Mouse (Mus musculus) hindbrain, embryonic 13.5 days (tissue): ENCODE data around the gene Fbxl2. TPM values are rescaled to one million over a fixed set of nuclear protein-coding genes. Genes with fewer than 3 reads are reported as not detected.
A peak's percentile ranks its signal among the peaks of the same experiment; 100 is the strongest.

Source experiments
- ATAC-seq: fragments of 200-750 bp; cut with Nextera tagmentation; 2 replicates; pipeline ENCODE4 v1.8.0; 2017; ENCODE audit warnings: moderate TSS enrichment; ENCODE audit not compliant: low FRiP score
- H3K27ac ChIP-seq: fragments of 300-500 bp; sonication (generic); 2 replicates; pipeline ENCODE4 v1.5.1; 2015; ENCODE audit warnings: inconsistent platforms, mild to moderate bottlenecking, moderate library complexity
- H3K27me3 ChIP-seq: fragments of 300-500 bp; sonication (generic); 2 replicates; pipeline ENCODE4 v1.6.1; 2015; ENCODE audit warnings: mild to moderate bottlenecking, inconsistent platforms
- H3K36me3 ChIP-seq: fragments of 300-500 bp; sonication (generic); 2 replicates; pipeline ENCODE4 v1.6.1; 2015; ENCODE audit warnings: mild to moderate bottlenecking, inconsistent platforms
- H3K4me1 ChIP-seq: fragments of 300-500 bp; sonication (generic); replicated peaks from 2 replicates; pipeline ENCODE4 v1.6.1; 2015; ENCODE audit warnings: inconsistent platforms
- H3K4me2 ChIP-seq: fragments of 300-500 bp; sonication (generic); 2 replicates; pipeline ENCODE4 v1.6.1; 2015; ENCODE audit warnings: inconsistent platforms, mild to moderate bottlenecking, moderate library complexity
- H3K4me3 ChIP-seq: fragments of 300-500 bp; sonication (generic); 2 replicates; pipeline ENCODE4 v1.5.1; 2015; ENCODE audit warnings: mild to moderate bottlenecking, inconsistent platforms
- H3K9ac ChIP-seq: fragments of 300-500 bp; sonication (generic); 2 replicates; pipeline ENCODE4 v1.6.1; 2015; ENCODE audit warnings: mild to moderate bottlenecking, inconsistent platforms
- H3K9me3 ChIP-seq: fragments of 300-500 bp; sonication (generic); 2 replicates; pipeline ENCODE4 v1.6.1; 2016; ENCODE audit warnings: inconsistent platforms
- WGBS: fragments of 180-500 bp; shearing (Covaris S2); methylation state at CpG from one replicate; pipeline ENCODE4 v1.1.7; 2015; 5-methylcytosine and 5-hydroxymethylcytosine counted together
- polyA plus RNA-seq: library from polyadenylated mRNA; unstranded; fragments of >200 nt; fragmentation: Nextera tagmentation; extraction: Ambion mirVana; gene quantifications from 2 replicates; pipeline ENCODE4 v1.2.1, GENCODE M21; 2015

Gene Fbxl2
- polyA plus RNA-seq, 1 experiment from 2014 or later: 22.2 TPM

- no peaks in the 10 kb centered on the region for H3K9me3 ChIP-seq
- no peaks in the 10 kb centered on the region for H3K4me1 ChIP-seq
- ATAC-seq: no peak
- H3K27me3 ChIP-seq: no peaks in the 10 kb centered on the region
- no peak overlapping the region for H3K4me2 ChIP-seq
- no peak overlapping the region for H3K9ac ChIP-seq
- WGBS: 91% methylated on average over 4 of the region's 4 CpGs
- H3K4me3 ChIP-seq: no peak overlapping the region
- no peak overlapping the region for H3K27ac ChIP-seq
- H3K36me3 ChIP-seq: peaks cover 22% of the 10 kb centered on the region
Measured at GRCm38 (mm10) chr9:114015724-114016123, 30.3 kb downstream of the Fbxl2 start.

- no peaks in the 10 kb centered on the region for H3K9me3 ChIP-seq
- no peak overlapping the region for H3K9ac ChIP-seq
- H3K4me3 ChIP-seq: no peak overlapping the region
- H3K27me3 ChIP-seq: no peaks in the 10 kb centered on the region
- no peak overlapping the region for H3K4me2 ChIP-seq
- H3K4me1 ChIP-seq: 0 out of 2 replicates have a peak, but pooled peaks cover 4% of the 10 kb centered on the region
- no peak overlapping the region for H3K27ac ChIP-seq
- peaks cover 22% of the 10 kb centered on the region for H3K36me3 ChIP-seq
- no peak for ATAC-seq
- WGBS: 70% methylated on average over 1 of the region's 1 CpGs
Measured at GRCm38 (mm10) chr9:114014034-114014433, 32.0 kb downstream of the Fbxl2 start.

GRCm38 (mm10) chr9:114011203-114011602 lies 34.8 kb downstream of the Fbxl2 start:
- Histone ChIP-seq H3K9me3 (no peaks in the 10 kb centered on the region), H3K27me3 (no peaks in the 10 kb centered on the region), H3K4me1 (0 out of 2 replicates have a peak, but pooled peaks cover 6% of the 10 kb centered on the region), H3K27ac (no peak overlapping the region), H3K36me3 (peaks cover 17% of the 10 kb centered on the region), H3K9ac (no peak overlapping the region), H3K4me2 (no peak overlapping the region), H3K4me3 (no peak overlapping the region)
- no peak for ATAC-seq
- 74% methylated on average over 18 of the region's 18 CpGs for whole genome bisulfite sequencing

GRCm38 (mm10) chr9:114009526-114009925 lies 36.5 kb downstream of the Fbxl2 start:
- ATAC-seq: no peak
- H3K4me1 ChIP-seq: 0 out of 2 replicates have a peak, but pooled peaks cover 6% of the 10 kb centered on the region
- no peak overlapping the region for H3K4me3 ChIP-seq
- H3K27ac ChIP-seq: no peak overlapping the region
- H3K9ac ChIP-seq: no peak overlapping the region
- no peaks in the 10 kb centered on the region for H3K27me3 ChIP-seq
- H3K36me3 ChIP-seq: peaks cover 9% of the 10 kb centered on the region; the same call in 1 of the 2 replicates
- WGBS: 37% methylated on average over 5 of the region's 5 CpGs
- no peaks in the 10 kb centered on the region for H3K9me3 ChIP-seq
- H3K4me2 ChIP-seq: no peak overlapping the region

- H3K27ac ChIP-seq: no peak overlapping the region; the same call in 1 of the 2 replicates
- 0 out of 2 replicates have a peak, but pooled peaks cover 6% of the 10 kb centered on the region for H3K4me1 ChIP-seq
- no peak overlapping the region for H3K4me2 ChIP-seq
- H3K27me3 ChIP-seq: no peaks in the 10 kb centered on the region
- WGBS: 93% methylated on average over 9 of the region's 9 CpGs
- no peaks in the 10 kb centered on the region for H3K9me3 ChIP-seq
- peaks cover 10% of the 10 kb centered on the region for H3K36me3 ChIP-seq
- H3K4me3 ChIP-seq: no peak overlapping the region
- no peak for ATAC-seq
- no peak overlapping the region for H3K9ac ChIP-seq
Measured at GRCm38 (mm10) chr9:114007850-114008350, 38.1 kb downstream of the Fbxl2 start.

DNA sequence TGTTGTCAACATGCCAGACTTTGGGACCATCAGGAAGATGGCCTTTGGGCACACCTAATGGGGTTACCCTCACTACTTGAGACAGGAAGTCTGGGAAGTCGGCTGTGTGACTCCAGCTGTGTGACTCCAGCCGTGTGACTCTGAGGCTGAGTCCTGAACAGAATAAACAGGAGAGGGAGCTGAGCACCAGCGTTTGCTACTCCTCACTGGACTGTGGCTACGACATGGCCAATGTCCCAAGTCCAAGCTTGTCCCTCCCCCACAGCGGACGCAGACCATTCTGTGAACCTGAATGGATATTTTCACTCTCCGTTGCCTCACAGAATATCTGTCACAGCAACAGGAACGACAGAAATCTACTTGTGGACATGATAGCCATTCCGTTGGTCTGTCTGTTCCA lies 39.2 kb downstream of the Fbxl2 start:
- ATAC-seq: no peak
- WGBS: 76% methylated on average over 9 of the region's 9 CpGs

DNA sequence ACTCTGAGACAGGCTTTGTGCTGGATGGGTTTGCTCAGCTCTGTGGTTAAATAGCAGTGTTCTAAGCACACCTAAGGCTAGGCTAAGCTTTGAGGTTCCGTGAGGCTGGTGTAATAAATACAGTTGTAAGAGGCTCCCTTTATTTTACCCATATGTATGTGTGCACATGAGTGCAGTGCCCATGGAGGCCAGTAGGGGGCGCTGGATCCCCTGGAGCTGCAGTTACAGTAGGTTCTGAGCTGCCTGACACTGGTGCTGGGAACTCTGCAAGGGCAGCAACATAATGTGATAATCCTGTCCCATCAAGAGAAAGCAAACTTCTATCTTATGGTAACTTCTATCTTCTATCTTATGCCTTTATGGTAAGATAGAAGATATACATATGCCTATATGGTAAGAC lies 47.7 kb downstream of the Fbxl2 start:
- no peak for ATAC-seq
- H3K27me3 ChIP-seq: no peaks in the 10 kb centered on the region
- H3K4me3 ChIP-seq: no peak overlapping the region
- 74% methylated on average over 2 of the region's 2 CpGs for WGBS
- H3K9me3 ChIP-seq: peaks cover 3% of the 10 kb centered on the region; the same call in 1 of the 2 replicates
- no peaks in the 10 kb centered on the region for H3K4me1 ChIP-seq
- H3K9ac ChIP-seq: no peak overlapping the region
- H3K4me2 ChIP-seq: no peak overlapping the region
- no peak overlapping the region for H3K27ac ChIP-seq
- peaks cover 49% of the 10 kb centered on the region for H3K36me3 ChIP-seq

More for the DNA sequence above, 39.2 kb downstream of the Fbxl2 start:
- H3K27ac ChIP-seq: no peak overlapping the region
- no peak overlapping the region for H3K9ac ChIP-seq
- H3K36me3 ChIP-seq: peaks cover 17% of the 10 kb centered on the region
- 0 out of 2 replicates have a peak, but pooled peaks cover 6% of the 10 kb centered on the region for H3K4me1 ChIP-seq
- no peak overlapping the region for H3K4me3 ChIP-seq
- no peaks in the 10 kb centered on the region for H3K27me3 ChIP-seq
- peaks cover 3% of the 10 kb centered on the region; the same call in 1 of the 2 replicates for H3K9me3 ChIP-seq
- no peak overlapping the region for H3K4me2 ChIP-seq

DNA sequence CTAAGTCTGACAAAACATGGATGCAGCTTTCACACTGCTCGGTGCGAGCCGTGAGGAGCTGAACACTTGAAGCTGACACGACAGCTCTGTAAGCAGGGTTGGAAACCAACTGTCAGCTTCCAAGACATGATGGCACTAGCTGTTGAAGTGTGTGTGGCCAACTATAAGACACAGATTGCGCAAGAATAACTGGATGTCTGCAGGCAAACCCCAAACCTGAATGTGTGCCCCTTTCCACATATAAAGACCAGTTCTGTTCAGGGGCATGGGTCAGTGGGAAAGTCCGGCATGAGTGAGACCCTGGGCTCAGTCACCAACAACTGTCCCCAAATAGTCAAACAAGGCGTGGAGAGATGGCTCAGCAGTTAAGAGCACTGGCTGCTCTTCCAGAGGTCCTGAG lies 53.2 kb downstream of the Fbxl2 start:
- Histone ChIP-seq H3K4me2 (no peak overlapping the region), H3K36me3 (peaks cover 6% of the 10 kb centered on the region), H3K9me3 (no peaks in the 10 kb centered on the region), H3K9ac (no peak overlapping the region), H3K27ac (no peak overlapping the region), H3K27me3 (no peaks in the 10 kb centered on the region), H3K4me1 (0 out of 2 replicates have a peak, but pooled peaks cover 3% of the 10 kb centered on the region), H3K4me3 (no peak overlapping the region)
- ATAC-seq: no peak
- WGBS: 92% methylated on average over 7 of the region's 7 CpGs

GRCm38 (mm10) chr9:113990547-113991248 lies 55.3 kb downstream of the Fbxl2 start:
- Histone ChIP-seq H3K9me3 (no peaks in the 10 kb centered on the region), H3K27me3 (no peaks in the 10 kb centered on the region), H3K4me3 (no peak overlapping the region), H3K36me3 (peaks cover 15% of the 10 kb centered on the region; the same call in 1 of the 2 replicates), H3K4me1 (0 out of 2 replicates have a peak, but pooled peaks cover 3% of the 10 kb centered on the region), H3K9ac (peak overlapping the region; percentile 21; the same call in 1 of the 2 replicates), H3K27ac (no peak overlapping the region), H3K4me2 (no peak overlapping the region)
- WGBS: 30% methylated on average over 18 of the region's 18 CpGs
- peak; percentile 85; the same call in 1 of the 2 replicates for ATAC-seq

DNA sequence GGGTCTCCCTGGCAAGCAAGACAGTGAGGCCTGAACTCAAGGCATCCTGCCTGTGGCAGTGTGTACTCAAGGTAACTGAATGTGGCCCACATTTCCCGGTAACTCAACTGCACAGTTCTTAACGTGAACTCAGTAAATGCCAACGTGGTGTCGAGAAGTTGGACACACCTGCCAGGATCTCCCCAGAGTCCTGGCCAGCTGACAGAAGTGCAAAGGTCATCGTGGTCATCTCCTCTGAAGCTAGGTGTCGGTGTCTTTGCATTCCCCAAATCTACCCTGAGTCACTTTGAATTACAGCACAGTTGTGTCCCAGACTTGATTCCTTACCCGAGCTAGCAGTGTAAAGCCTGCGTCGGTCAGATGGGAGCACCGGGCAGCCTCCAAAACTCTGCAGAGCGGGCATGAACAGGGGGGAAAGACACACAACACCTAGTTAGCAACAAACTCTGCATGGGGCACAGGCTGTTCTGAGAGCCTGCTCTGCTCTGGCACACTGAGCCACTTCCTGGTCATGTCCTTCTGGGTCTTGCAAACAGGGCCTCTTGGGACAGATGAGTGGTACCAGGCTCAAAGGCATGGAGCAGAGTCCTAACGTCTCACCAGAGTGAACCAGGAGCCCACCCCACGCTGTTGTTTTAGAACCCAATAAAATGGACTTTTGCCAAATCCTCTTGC lies 60.9 kb downstream of the Fbxl2 start:
- Histone ChIP-seq H3K9ac (no peak overlapping the region), H3K4me2 (no peak overlapping the region)
- no peak for ATAC-seq

GRCm38 (mm10) chr9:113982883-113983670 lies 62.9 kb downstream of the Fbxl2 start:
- H3K4me1 ChIP-seq: peaks cover 17% of the 10 kb centered on the region
- no peak overlapping the region for H3K27ac ChIP-seq
- no peaks in the 10 kb centered on the region for H3K27me3 ChIP-seq
- H3K36me3 ChIP-seq: peaks cover 67% of the 10 kb centered on the region
- WGBS: 90% methylated on average over 11 of the region's 11 CpGs
- no peaks in the 10 kb centered on the region for H3K9me3 ChIP-seq
- H3K4me3 ChIP-seq: no peak overlapping the region
- H3K4me2 ChIP-seq: no peak overlapping the region
- no peak overlapping the region for H3K9ac ChIP-seq
- no peak for ATAC-seq

More for the DNA sequence above, 60.9 kb downstream of the Fbxl2 start:
- no peaks in the 10 kb centered on the region for H3K27me3 ChIP-seq
- peaks cover 50% of the 10 kb centered on the region for H3K36me3 ChIP-seq
- peaks cover 17% of the 10 kb centered on the region for H3K4me1 ChIP-seq
- no peak overlapping the region for H3K27ac ChIP-seq
- WGBS: 90% methylated on average over 13 of the region's 13 CpGs
- no peak overlapping the region for H3K4me3 ChIP-seq
- H3K9me3 ChIP-seq: no peaks in the 10 kb centered on the region

DNA sequence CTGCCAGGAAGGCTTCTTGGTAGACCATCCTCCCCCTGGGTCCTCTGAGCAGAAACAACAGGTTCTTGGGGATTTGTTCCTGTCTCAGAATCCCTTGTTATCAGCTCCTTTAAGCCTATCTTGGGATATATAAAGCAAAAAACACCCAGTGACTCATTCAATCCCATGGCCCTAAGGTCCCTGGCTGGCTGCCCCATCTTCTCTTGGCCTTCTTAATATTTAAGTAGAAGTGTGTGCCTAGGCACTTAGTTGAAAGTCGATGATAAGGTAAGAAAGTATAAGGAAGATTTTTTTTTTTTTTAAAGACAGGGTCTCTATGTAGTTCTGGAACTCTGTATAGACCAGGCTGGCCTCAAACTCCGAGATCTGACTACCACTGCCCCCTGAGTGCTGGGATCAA lies 63.5 kb downstream of the Fbxl2 start:
- Histone ChIP-seq H3K27ac (no peak overlapping the region), H3K4me3 (no peak overlapping the region), H3K27me3 (no peaks in the 10 kb centered on the region), H3K9me3 (no peaks in the 10 kb centered on the region), H3K4me1 (peaks cover 17% of the 10 kb centered on the region), H3K4me2 (no peak overlapping the region), H3K9ac (no peak overlapping the region), H3K36me3 (peaks cover 74% of the 10 kb centered on the region)
- ATAC-seq: no peak
- WGBS: 93% methylated on average over 2 of the region's 2 CpGs
